Mouse (Mus musculus): ENCODE measurements around the gene Vegfb. TPM values are rescaled to one million over a fixed set of nuclear protein-coding genes. Genes with fewer than 3 reads are reported as not detected.

The Vegfb gene
- total RNA-seq, 1 experiment from 2014 or later, result 2.8 TPM

DNA sequence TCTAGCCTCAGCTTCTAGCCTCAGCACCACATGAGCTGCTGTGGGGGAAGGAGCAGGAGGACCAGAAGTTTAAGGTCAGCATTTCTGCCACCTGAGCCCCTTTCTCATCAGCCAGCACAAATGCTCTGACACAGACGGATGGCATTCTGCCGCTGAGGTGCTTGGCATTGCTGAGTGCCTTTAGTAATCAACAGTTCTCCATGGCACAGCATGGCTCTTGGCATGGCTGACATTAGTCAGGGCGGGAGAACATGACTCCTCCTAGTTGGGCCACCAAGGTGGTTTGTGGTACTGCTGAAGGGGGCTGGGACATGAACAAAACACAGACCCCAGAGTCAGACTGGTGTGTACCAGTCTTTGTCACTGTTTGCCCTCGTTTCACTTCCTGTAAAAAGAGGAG lies 39.3 kb downstream of the Vegfb start:
- ATAC-seq (ENCODE audit: extremely low read depth, insufficient number of reproducible peaks, low FRiP score, poor library complexity, severe bottlenecking), result no peak

DNA sequence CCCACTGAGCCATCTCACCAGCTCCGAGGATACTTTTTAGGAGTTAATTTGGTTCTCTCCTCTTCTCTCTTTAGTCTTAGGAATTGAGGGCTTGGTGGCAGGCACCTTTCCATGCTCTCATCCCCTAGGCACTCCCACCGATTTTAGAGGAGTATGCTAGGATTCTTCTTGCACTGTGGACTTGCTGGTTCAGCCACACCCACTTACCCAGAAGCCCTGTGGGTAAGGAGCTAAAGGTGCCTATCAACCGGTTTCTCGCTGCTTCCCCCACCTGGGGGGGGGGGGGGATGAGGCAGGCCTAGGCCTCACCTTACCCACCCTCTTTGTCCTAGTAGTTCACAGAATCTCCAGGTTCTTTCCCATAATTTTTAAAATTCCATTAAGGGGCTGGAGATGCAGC lies 39.7 kb downstream of the Vegfb start:
- ATAC-seq (ENCODE audit: extremely low read depth, insufficient number of reproducible peaks, low FRiP score, poor library complexity, severe bottlenecking), result no peak

DNA sequence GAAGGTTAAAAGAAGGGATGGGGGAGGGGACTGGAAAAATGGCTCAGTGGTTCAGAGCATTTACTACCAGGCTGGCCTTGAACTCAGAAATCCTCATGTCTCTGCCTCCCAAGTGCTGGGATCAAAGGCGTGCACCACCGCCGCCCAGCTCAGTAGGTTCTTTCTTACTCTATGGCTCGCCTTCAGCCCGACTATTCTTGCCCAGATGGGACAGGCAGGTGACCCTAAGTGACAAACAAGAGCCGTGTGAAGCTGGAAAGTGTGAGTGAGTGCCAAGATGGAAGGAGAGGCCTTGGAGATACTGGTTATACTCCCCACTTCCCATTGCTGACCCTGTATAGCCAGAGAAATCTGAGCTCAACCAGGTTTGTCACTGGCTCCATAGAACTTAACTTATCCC lies 43.7 kb downstream of the Vegfb start:
- ATAC-seq (ENCODE audit: extremely low read depth, insufficient number of reproducible peaks, low FRiP score, poor library complexity, severe bottlenecking), result no peak

DNA sequence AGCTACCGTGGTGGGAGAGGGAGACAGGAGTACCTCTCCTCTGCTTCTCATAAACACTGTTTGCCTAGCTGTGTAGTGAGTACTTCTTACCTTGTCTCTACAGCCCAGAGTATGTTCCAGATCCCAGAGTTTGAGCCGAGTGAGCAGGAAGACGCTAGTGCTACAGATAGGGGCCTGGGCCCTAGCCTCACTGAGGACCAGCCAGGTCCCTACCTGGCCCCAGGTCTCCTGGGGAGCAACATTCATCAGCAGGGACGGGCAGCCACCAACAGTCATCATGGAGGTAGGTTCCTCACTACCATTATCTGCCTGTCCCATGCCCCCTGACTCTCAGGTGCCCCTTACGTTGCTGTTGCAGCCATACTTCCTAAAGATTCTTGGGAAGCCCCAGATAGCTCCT lies 44.7 kb downstream of the Vegfb start:
- no peak for ATAC-seq (ENCODE audit: extremely low read depth, insufficient number of reproducible peaks, low FRiP score, poor library complexity, severe bottlenecking)

DNA sequence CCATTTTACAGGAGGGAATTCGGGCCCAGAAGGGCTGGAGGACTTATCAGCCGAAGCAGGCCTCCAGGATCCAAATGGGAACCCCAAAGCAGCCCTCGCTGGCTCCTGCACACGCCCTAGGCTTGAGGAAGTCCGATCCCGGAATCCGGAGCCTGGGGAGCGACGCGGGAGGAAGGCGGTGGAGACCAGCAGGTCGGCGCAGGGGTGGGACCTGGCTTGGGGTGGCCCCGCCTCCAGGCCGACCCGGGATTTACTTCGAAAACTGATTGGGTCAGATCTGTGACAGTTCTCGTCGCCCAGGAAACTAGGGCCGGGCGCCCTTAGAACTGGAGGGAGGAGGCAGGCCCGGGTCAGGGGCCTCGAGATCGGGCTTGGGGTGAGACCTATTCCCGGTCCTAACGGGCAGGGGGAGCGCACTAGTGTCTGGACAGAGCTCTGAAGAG lies 45.2 kb downstream of the Vegfb start, which contains the start of gene Gpr137:
Gene Gpr137 (minus strand): TSS at position 232 of the 443 bp plus-strand sequence.
- peak; percentile 75 for ATAC-seq (ENCODE audit: extremely low read depth, insufficient number of reproducible peaks, low FRiP score, poor library complexity, severe bottlenecking)

DNA sequence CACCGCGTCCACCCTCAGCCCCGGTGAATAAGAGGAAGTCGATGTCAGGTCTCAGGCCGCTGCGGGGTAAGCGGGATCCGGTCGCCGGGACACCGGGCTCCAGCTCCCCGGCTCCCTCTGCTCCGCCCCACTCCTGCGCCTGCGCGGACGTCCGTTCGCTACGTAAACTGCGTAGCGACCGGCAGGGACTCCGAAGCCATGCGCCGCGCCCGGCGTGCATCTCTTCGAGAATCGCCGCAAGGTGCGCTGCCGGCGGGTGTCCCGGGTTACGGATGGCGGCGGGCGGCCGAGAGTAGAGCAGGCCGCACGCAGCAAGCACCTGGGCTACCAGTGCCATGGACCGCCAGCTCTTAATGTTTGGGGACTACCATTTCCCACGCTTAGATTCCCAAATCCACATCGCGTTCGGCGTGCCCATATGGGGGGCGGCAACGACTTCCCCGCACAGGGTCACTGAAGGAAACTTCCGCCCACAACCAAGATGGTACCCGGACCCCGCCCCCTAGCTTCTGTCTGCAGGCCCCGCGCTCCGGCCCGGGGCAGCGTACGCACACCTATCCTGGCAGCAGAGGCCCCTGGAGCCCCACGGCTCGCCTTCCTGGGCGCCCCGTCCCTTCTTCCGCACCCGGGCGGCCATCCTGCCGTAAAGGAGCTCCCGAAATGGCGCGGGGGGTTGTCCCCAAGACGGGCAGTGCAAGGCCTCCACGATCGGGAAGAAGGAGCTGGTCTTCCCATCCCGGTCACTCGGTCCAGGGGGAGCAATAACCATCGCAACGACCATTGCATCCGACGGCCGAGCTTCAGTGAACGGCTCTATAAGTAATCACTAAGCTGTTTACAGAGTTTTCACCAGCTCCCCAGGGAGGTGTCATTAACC lies 45.8 kb downstream of the Vegfb start, which contains the start of gene Bad:
Gene Bad (plus strand): TSS at position 490 of the 877 bp plus-strand sequence.
- ATAC-seq (ENCODE audit: extremely low read depth, insufficient number of reproducible peaks, low FRiP score, poor library complexity, severe bottlenecking), result peak; percentile 74

DNA sequence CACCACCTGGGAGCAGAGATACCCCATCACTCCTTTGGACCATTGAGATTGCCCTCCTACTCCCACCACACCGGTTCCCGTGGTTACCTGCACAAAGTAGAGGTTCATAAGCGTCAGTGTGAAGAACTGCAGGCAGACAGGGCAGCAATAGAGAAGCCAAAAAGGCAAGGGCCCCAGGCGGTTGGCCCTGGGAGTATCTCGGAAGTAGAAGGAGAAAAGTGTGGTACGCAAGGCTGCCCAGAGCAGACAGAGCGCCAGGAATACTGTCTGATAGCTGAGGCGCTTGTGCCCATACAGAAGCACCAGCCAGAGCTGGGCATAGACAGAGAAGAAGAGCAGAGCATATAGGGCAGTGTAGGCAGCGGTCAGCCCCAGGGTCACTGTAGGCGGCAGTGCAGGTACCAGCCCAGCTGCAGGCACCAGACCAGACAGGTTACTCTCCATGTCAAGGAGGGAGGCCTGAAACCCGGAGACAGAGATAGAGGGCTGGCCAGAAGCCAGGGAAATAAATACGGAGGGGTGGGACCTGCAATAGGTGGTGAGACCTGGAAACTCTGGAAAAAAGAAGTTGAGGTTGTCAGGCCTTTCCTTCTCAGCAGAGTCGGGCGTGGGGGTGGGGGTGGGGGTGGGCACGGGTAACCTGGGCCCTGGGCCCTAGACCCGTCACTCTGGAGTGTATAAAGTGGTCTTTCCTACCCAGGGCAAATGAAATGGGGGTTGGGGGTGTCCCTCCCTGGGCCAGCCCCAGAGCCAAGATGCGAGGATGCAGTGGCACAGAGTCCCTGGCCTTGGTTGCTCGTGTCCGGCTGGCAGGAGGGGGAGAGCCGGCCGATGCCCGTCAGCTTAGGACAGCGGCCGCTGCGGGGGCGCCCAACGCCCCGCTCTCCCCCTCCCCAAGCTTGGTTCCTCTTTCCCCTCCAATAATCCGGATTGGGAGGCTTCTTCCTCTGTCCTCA lies 46.8 kb downstream of the Vegfb start:
- no peak for ATAC-seq (ENCODE audit: extremely low read depth, insufficient number of reproducible peaks, low FRiP score, poor library complexity, severe bottlenecking)

DNA sequence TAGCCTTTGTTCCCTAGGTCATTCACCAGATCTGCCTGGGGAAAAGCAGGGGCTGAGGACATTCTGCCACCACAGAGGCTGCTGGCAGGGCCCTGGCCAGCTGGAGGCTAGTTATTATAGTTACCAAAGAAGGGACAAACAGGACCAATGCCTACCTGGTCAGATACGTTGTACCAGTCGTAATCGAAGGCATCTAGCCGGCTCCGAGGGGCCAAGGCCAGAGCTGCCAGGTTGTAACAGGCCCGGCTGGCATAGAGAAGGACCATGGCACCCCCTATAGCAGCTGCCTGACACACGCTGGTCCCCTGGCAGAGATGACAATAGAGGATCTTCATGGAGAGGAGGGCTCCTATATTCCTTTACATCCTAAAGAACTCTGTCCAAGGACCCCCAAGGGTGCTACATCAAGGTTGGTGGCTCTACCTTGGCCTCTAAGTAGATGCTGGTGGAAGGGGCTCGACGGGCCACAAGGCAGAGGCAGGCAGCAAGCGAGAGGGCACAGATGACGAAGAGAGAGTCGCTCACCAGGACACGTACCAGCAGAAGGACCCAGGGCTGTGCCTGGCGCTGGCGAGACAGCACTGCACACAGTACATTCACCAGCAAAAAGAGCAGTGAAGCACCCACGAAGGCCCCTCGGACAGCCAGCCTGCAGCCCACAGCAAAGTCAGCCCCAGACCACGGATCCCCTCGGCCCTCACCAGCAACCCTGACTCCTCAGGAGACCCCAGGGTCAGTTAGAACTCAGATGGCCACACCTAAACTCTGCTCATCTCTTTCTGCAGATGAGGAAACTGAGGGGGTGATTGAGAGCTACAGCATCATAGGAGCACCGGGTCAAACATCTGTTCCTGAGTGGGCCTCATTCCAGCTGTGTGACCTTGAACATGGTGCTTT lies 48.1 kb downstream of the Vegfb start:
- ATAC-seq (ENCODE audit: extremely low read depth, insufficient number of reproducible peaks, low FRiP score, poor library complexity, severe bottlenecking), result no peak

DNA sequence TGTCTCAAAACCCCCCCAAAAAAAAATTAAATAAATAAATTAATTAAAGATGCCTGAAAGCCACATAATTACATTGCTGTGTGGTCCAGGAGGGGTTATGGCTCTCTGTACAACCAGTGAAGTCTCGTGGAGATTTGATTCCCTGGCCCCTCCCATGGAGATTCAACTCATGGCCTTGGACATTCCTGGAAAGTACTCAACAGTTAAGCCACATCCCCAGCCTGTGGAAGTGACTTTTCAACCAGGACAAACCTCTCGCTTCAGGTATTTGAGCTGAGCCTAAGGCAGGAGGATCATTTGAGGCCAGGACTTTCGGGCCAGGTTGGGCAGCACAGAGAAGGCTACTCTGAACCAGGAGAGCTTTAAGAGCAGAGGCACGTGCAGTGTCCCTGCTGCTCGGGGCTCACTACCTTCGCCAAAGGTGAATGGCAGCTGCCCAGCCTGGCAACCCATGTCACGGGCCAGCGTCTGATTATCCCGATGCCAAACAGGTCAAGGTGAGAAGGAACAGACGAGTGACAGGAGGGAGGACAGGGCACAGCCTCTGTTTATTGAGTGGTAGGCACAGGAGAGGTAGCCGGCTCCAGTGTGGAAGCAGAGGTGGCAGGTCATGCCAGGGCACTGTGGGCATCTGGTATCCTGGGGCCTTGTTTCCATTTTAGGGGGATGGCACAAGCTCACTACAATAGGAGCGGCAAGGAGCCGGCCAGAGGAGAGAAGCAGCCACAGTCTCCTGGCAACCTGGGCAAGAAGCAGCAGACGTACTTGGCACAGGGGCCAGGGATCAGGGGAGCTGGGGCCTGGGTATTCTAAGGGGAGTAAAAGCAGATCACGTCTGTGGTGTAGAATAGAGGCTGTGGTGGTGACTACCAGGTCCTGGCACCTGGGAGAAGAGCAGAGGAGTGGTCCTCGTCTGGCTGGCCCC lies 49.6 kb downstream of the Vegfb start:
- ATAC-seq (ENCODE audit: extremely low read depth, insufficient number of reproducible peaks, low FRiP score, poor library complexity, severe bottlenecking), result no peak

DNA sequence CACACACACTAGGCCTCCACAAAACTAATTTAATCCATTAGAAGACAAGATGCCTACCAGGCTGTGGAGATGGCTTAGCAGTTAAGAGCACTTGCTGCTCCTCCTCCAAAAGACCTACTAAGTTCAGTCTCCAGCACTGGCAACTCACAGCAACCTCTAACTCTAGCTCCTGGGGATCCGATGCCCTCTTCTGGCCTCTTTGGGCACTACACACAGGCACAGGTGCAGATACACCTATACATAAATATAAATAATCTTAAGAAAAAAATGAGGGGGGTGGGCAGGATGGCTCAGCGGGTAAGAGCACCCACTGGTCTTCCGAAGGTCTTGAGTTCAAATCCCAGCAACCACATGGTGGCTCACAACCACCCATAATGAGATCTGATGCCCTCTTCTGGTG lies 51.2 kb downstream of the Vegfb start:
- no peak for ATAC-seq (ENCODE audit: extremely low read depth, insufficient number of reproducible peaks, low FRiP score, poor library complexity, severe bottlenecking)

DNA sequence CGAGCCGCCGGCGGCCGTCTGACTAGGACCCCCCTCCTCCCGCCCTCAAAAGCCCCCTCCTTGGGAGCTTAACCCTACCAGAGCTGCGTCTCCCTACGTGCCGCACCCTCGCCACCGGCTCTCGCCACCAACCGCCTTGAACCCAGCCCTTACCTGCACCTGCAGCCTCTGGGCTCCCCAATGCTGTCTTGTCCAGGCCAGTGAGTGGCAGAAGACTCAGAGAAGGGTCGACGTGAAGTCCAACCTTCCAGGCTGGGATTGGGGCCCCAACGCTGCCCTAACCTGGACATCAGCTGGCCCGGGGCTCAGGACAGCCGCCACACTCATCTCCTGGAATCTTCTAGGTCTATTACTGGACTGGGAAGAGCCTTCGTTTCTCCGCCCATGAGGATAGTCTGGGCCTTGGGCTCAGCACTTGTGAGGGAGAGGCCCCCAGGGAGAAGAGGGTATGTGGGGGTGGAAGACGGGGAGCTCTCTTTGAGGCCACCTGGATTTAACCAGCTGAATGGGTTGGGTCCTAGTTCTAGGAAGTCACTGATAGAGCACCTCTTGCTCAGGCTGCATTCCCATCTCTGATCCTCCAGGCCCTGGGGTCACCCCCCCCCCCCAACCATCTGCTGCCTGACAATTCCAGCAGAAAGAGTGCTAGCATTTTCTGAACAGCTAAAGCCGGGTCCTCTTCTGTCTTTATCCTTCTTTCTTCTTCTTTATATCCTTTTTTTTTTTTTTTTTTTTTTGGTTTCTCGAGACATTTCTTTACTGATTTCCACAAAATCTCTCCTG lies 53.1 kb downstream of the Vegfb start, which contains the start of gene Kcnk4:
Gene Kcnk4 (minus strand): TSS at position 321 of the 783 bp plus-strand sequence.
- no peak for ATAC-seq (ENCODE audit: extremely low read depth, insufficient number of reproducible peaks, low FRiP score, poor library complexity, severe bottlenecking)

DNA sequence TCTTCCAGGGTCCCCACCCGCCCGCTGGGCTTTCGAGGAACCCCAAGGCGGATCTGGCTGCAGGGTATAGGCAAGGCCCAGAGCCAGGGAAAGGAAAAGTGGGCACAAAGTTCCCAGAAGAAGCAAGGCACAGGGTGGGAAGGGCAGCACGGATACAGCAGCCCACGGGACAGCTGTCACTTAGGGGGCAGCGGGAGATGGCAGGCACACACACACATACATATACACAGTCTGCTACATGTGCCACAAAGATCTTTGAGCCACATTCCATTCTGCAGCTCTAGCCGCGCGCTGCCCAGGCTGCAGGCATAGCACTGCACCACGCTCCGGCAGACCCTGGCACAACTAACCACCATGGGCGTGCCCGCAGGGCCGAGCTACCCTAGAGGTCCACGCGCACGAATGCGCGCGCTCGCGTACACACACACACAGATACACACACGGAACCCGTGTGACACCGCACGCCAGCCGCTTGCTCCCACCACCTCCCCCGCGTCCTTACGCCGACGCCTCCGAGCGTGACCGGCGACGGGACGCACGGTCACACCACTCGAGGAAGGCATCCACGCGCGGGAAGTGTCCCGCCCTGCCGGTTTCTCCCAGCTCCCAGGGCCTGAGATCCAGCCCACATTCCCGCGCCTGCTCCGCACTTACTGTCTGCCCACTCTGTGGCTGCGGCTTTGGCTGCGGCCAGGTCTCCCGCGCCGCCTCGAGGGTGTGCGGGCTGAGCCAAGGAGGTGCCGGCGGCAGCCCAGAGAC lies 53.8 kb downstream of the Vegfb start:
- peak; percentile 27 for ATAC-seq (ENCODE audit: extremely low read depth, insufficient number of reproducible peaks, low FRiP score, poor library complexity, severe bottlenecking)

DNA sequence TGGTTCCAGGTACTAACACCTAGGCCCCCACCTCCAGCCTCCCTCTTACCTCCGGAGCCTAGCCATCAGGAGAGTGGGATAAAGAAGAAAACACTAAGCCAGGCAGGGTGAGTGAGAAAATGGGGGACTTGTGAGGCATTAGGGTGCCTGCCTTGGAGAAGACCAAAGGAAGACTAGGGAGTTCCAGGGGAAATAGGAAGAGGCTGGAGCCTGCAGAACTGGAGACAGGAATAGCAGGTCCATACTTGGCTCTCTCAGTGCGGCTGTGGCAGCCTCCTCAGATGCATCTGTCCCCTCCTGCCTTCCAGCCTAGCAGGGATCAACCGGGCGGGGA lies 54.4 kb downstream of the Vegfb start:
- no peak for ATAC-seq (ENCODE audit: extremely low read depth, insufficient number of reproducible peaks, low FRiP score, poor library complexity, severe bottlenecking)
